In the genomic region with DNA sequence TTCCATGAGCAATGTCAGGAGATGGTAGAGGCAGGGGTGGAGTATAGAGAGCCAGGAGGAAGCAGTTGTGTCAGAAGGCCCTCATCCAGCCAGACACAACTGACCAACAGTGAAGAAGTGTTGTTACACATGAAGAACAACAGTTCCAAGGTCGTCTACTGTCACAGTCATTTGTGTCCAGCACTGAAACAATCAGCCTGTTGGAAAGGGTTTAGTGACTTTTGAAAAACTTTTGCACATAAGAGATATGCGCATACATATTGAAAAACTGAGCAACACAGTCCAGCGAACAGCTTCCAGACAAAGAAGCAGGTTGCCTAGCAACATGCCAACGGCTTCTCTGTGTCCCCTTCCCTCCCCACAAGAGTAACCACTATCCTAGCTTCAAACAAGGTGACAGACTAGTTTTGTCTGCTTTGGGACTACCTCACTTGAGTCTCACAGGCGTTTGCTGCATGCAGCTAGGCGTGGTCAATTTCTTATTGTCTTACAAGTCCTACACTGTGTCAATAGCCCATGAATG, we compare ENCODE assay signal across 23 mouse cellular contexts.
DNase-seq lines count a peak whose midpoint lies in the region; ATAC-seq and TF ChIP-seq lines count a peak whose summit lies in the region.
"Had no signal": no experiment of that assay in that cellular context is flagged by ENCODE, and none has a peak within 500 bp of the region (broad histone marks: within the 10 kb centered on the region; RNA-seq: fewer than 3 reads in every experiment).

No protein-coding gene starts in this region.

- no peaks in the 10 kb centered on the region for H3K27me3 ChIP-seq in forebrain, embryonic 16.5 days (replicated peaks; ENCODE audit: control insufficient read depth, insufficient read depth, low read length)
- H3K27me3 ChIP-seq in forebrain, embryonic 13.5 days, result no peaks in the 10 kb centered on the region
- H3K27me3 ChIP-seq in lung, embryonic 15.5 days, result no peaks in the 10 kb centered on the region
- H3K27me3 ChIP-seq in limb, embryonic 10.5 days (ENCODE audit: low read depth, poor library complexity, severe bottlenecking), result no peaks in the 10 kb centered on the region
- no peaks in the 10 kb centered on the region for H3K27me3 ChIP-seq in midbrain, embryonic 15.5 days (replicated peaks)
- H3K27me3 ChIP-seq: embryonic facial prominence, embryonic 15.5 days had no signal

- H3K9ac ChIP-seq in forebrain, embryonic 16.5 days (replicated peaks; ENCODE audit: low read depth, low read length), result no peak overlapping the region
- no peak overlapping the region for H3K9ac ChIP-seq in forebrain, embryonic 13.5 days
- no peak overlapping the region for H3K9ac ChIP-seq in lung, embryonic 15.5 days
- H3K9ac ChIP-seq in midbrain, embryonic 15.5 days, result no peak overlapping the region
- H3K9ac ChIP-seq: embryonic facial prominence, embryonic 15.5 days had no signal

- no peaks in the 10 kb centered on the region for H3K36me3 ChIP-seq in forebrain, embryonic 16.5 days (ENCODE audit: control insufficient read depth, insufficient read depth)
- H3K36me3 ChIP-seq in forebrain, embryonic 13.5 days (ENCODE audit: poor library complexity, severe bottlenecking), result no peaks in the 10 kb centered on the region
- H3K36me3 ChIP-seq in lung, embryonic 15.5 days, result no peaks in the 10 kb centered on the region
- H3K36me3 ChIP-seq in limb, embryonic 10.5 days, result no peaks in the 10 kb centered on the region
- no peaks in the 10 kb centered on the region for H3K36me3 ChIP-seq in midbrain, embryonic 15.5 days (replicated peaks)
- H3K36me3 ChIP-seq: embryonic facial prominence, embryonic 15.5 days had no signal

- no peak for DNase-seq in lung, postnatal 10 days
- peak; percentile 26 for DNase-seq in limb, embryonic 10.5 days (ENCODE audit: low spot score)
- no peak for DNase-seq in layer of hippocampus, adult 2 months (ENCODE audit: low spot score in 2 of 2)
- DNase-seq: adrenal gland, adult 8-10 months; cerebellum, adult 11 months; cerebellum, postnatal 10 days; gastrocnemius, adult 2 months; heart, postnatal 10 days; kidney, adult 2 months; kidney, postnatal 10 days; lung, adult 18-20 months; lung, postnatal 36 days; right cerebral cortex, adult 18-20 months; thymus, postnatal 14 days had no signal

- no peak overlapping the region for H3K4me3 ChIP-seq in forebrain, embryonic 16.5 days (replicated peaks; ENCODE audit: low read length)
- H3K4me3 ChIP-seq in forebrain, embryonic 13.5 days, result no peak overlapping the region
- H3K4me3 ChIP-seq in lung, embryonic 15.5 days, result no peak overlapping the region
- H3K4me3 ChIP-seq in limb, embryonic 10.5 days, result no peak overlapping the region
- H3K4me3 ChIP-seq in midbrain, embryonic 15.5 days, result no peak overlapping the region
- H3K4me3 ChIP-seq in layer of hippocampus, adult 2 months, result no peak overlapping the region
- H3K4me3 ChIP-seq: embryonic facial prominence, embryonic 15.5 days; gastrocnemius, adult 2 months; left cerebral cortex, adult 2 months had no signal

- WGBS in forebrain, embryonic 16.5 days, result 43% methylated on average over 6 of the region's 6 CpGs
- WGBS in forebrain, embryonic 13.5 days, result 44% methylated on average over 6 of the region's 6 CpGs
- WGBS in lung, embryonic 15.5 days, result 62% methylated on average over 6 of the region's 6 CpGs
- WGBS in limb, embryonic 10.5 days, result 84% methylated on average over 6 of the region's 6 CpGs
- WGBS in midbrain, embryonic 15.5 days, result 33% methylated on average over 6 of the region's 6 CpGs

- H3K9me3 ChIP-seq in forebrain, embryonic 16.5 days (ENCODE audit: control insufficient read depth, low read length), result no peaks in the 10 kb centered on the region
- no peaks in the 10 kb centered on the region for H3K9me3 ChIP-seq in forebrain, embryonic 13.5 days (replicated peaks)
- no peaks in the 10 kb centered on the region for H3K9me3 ChIP-seq in lung, embryonic 15.5 days
- no peaks in the 10 kb centered on the region for H3K9me3 ChIP-seq in limb, embryonic 10.5 days (replicated peaks)
- H3K9me3 ChIP-seq in midbrain, embryonic 15.5 days, result no peaks in the 10 kb centered on the region
- H3K9me3 ChIP-seq: embryonic facial prominence, embryonic 15.5 days had no signal

- no peak overlapping the region for H3K27ac ChIP-seq in forebrain, embryonic 16.5 days (ENCODE audit: low read length)
- H3K27ac ChIP-seq in forebrain, embryonic 13.5 days, result no peak overlapping the region
- H3K27ac ChIP-seq in lung, embryonic 15.5 days, result peak overlapping the region; percentile 73; the same call in 1 of the 2 replicates
- no peak overlapping the region for H3K27ac ChIP-seq in limb, embryonic 10.5 days
- no peak overlapping the region for H3K27ac ChIP-seq in midbrain, embryonic 15.5 days
- H3K27ac ChIP-seq in layer of hippocampus, adult 2 months, result no peak overlapping the region
- H3K27ac ChIP-seq: embryonic facial prominence, embryonic 15.5 days; gastrocnemius, adult 2 months; left cerebral cortex, adult 2 months had no signal

- peaks cover 8% of the 10 kb centered on the region; the same call in 1 of the 2 replicates for H3K4me1 ChIP-seq in forebrain, embryonic 16.5 days (replicated peaks; ENCODE audit: control insufficient read depth, insufficient read depth, low read length)
- H3K4me1 ChIP-seq in forebrain, embryonic 13.5 days, result peaks cover 22% of the 10 kb centered on the region
- peaks cover 24% of the 10 kb centered on the region for H3K4me1 ChIP-seq in lung, embryonic 15.5 days
- H3K4me1 ChIP-seq in limb, embryonic 10.5 days, result peaks cover 35% of the 10 kb centered on the region
- H3K4me1 ChIP-seq in midbrain, embryonic 15.5 days, result peaks cover 12% of the 10 kb centered on the region

- no peak overlapping the region for H3K4me2 ChIP-seq in forebrain, embryonic 16.5 days (ENCODE audit: low read length)
- H3K4me2 ChIP-seq in forebrain, embryonic 13.5 days, result no peak overlapping the region
- no peak overlapping the region for H3K4me2 ChIP-seq in lung, embryonic 15.5 days
- no peak overlapping the region for H3K4me2 ChIP-seq in midbrain, embryonic 15.5 days
- H3K4me2 ChIP-seq: embryonic facial prominence, embryonic 15.5 days; heart, embryonic 11.5 days; liver, embryonic 11.5 days had no signal

- ATAC-seq in forebrain, embryonic 16.5 days, result peak; percentile 53
- no peak for ATAC-seq in forebrain, embryonic 13.5 days
- no peak for ATAC-seq in lung, embryonic 15.5 days (ENCODE audit: borderline replicate concordance, extremely low read depth, low FRiP score, low TSS enrichment)
- peak; percentile 65 for ATAC-seq in midbrain, embryonic 15.5 days (replicated peaks)
- ATAC-seq in CD4-positive, CD25-positive, alpha-beta regulatory T cell, adult 4 months, result no peak

- TF ChIP-seq CTCF in layer of hippocampus, adult 2 months (conservative IDR thresholded peaks at IDR 0.05), result no peak

Comparison
In these comparisons a context has a peak if more than half of its experiments do, and no peak if none do; other contexts are left out.
1. ATAC-seq: peak in forebrain, embryonic 16.5 days (single experiment) and midbrain, embryonic 15.5 days (single experiment); none in forebrain, embryonic 13.5 days (single experiment), lung, embryonic 15.5 days (single experiment) and CD4-positive, CD25-positive, alpha-beta regulatory T cell, adult 4 months (single experiment).